Mouse (Mus musculus) bone marrow, adult 2 months (tissue): ENCODE results near the gene Limch1.

Experiments
- CTCF ChIP-seq: fragments of 200-500 bp; IDR thresholded peaks from 2 replicates; pipeline ENCODE4 v1.5.1; 2011; ENCODE audit warnings: low read length, control low read depth; ENCODE audit not compliant: control insufficient read depth, insufficient read depth
- POLR2A ChIP-seq: fragments of 200-500 bp; IDR thresholded peaks from 2 replicates; pipeline ENCODE4 v1.6.1; 2011; ENCODE audit warnings: low read depth, mild to moderate bottlenecking, control low read depth, low read length, borderline replicate concordance; ENCODE audit not compliant: control insufficient read depth

DNA sequence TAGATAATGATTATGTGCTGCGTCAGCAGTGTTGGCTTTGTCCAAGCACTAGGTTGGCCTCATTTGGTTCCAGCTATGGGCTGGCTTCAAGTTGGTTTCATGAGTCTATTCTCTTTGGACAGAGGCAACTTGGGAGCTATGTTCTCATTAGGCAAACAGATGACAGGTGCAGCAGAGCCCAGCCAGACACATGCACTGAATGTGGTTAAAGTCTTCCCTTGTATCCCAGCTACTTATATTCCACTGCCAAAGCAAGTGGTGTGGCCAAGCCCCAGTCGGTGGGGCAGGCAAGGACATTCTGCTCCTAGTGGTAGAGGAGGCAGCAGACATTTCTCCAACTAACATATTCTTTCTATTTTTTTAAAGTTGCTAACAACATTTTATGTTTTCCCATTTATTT, 16.4 kb downstream of the Limch1 start:
- TF ChIP-seq CTCF, result no peak
- TF ChIP-seq POLR2A, result no peak
